Mouse (Mus musculus): ENCODE results near the gene Rs1.

GRCm38 (mm10) chrX:160808226-160808625 lies 40.4 kb downstream of the Rs1 start:
- TF ChIP-seq CTCF (IDR thresholded peaks at IDR 0.05; ENCODE audit: low read depth), result no peak
- no peak for TF ChIP-seq EP300 (IDR thresholded peaks at IDR 0.05; ENCODE audit: low read depth)
